Mouse (Mus musculus) MEL (cell line): ENCODE data around the gene Dag1. TPM values are rescaled to one million over a fixed set of nuclear protein-coding genes. Genes with fewer than 3 reads are reported as not detected.

Experiments
- DNase-seq: peaks from one replicate; pipeline ENCODE4 v3.0.0; 2011; ENCODE audit warnings: low read depth, low spot score
- H3K27ac ChIP-seq: 2 replicates; pipeline ENCODE4 v1.5.1; 2012; ENCODE audit warnings: low read depth, mild to moderate bottlenecking, control low read depth, low read length, moderate library complexity; ENCODE audit not compliant: control insufficient read depth
- H3K27me3 ChIP-seq, 2 experiments: fragments of 150-350 bp in 1 of 2; sonication (generic) in 1 of 2; 2 replicates each; pipeline ENCODE4 v1.6.1; 2012; ENCODE audit warnings: low read length in 2 of 2, mild to moderate bottlenecking in 2 of 2, improper control_type of control experiment in 1 of 2, moderate library complexity in 1 of 2; ENCODE audit not compliant: insufficient read depth in 2 of 2, control insufficient read depth in 1 of 2
- H3K36me3 ChIP-seq, 2 experiments: 2 replicates each; pipeline ENCODE4 v1.6.1; 2012 to 2014; ENCODE audit warnings: low read length in 2 of 2, improper control_type of control experiment in 1 of 2, inconsistent platforms in 1 of 2, mild to moderate bottlenecking in 1 of 2; ENCODE audit not compliant: insufficient read depth in 2 of 2, control insufficient read depth in 1 of 2
- H3K4me1 ChIP-seq, 2 experiments: fragments of 150-350 bp in 1 of 2; sonication (generic) in 1 of 2; 2 replicates each; pipeline ENCODE4 v1.6.1; 2012; ENCODE audit warnings: low read length in 2 of 2, improper control_type of control experiment in 1 of 2, mild to moderate bottlenecking in 1 of 2; ENCODE audit not compliant: insufficient read depth in 2 of 2, control insufficient read depth in 1 of 2
- H3K4me3 ChIP-seq, 2 experiments: fragments of 150-350 bp in 1 of 2; sonication (generic) in 1 of 2; 2 replicates each; pipeline ENCODE4 v1.5.1; 2012; ENCODE audit warnings: low read depth in 2 of 2, low read length in 2 of 2, mild to moderate bottlenecking in 2 of 2, moderate library complexity in 2 of 2, control low read depth in 1 of 2, improper control_type of control experiment in 1 of 2; ENCODE audit not compliant: control insufficient read depth in 1 of 2, insufficient read depth in 1 of 2
- H3K79me2 ChIP-seq: 2 replicates; pipeline ENCODE4 v1.6.1; 2012; ENCODE audit warnings: mild to moderate bottlenecking, low read length, moderate library complexity; ENCODE audit not compliant: control insufficient read depth, poor library complexity, insufficient read depth
- H3K9ac ChIP-seq: 2 replicates; pipeline ENCODE4 v1.6.1; 2012; ENCODE audit warnings: low read depth, mild to moderate bottlenecking, control low read depth, low read length, moderate library complexity; ENCODE audit not compliant: control insufficient read depth, poor library complexity, severe bottlenecking
- H3K9me3 ChIP-seq: fragments of 150-350 bp; sonication (generic); replicated peaks from 2 replicates; pipeline ENCODE4 v1.6.1; 2012; ENCODE audit warnings: mild to moderate bottlenecking, low read length, improper control_type of control experiment, moderate library complexity; ENCODE audit not compliant: insufficient read depth
- BHLHE40 ChIP-seq: IDR thresholded peaks from 2 replicates; pipeline ENCODE4 v1.6.1; 2012; ENCODE audit warnings: low read depth, mild to moderate bottlenecking, inconsistent platforms, low read length, improper control_type of control experiment, borderline replicate concordance
- CTCF ChIP-seq, 3 experiments: IDR thresholded peaks in 2 of 3; conservative IDR thresholded peaks in 1 of 3; 2 replicates each; pipeline ENCODE4 v1.5.1; 2011 to 2012; ENCODE audit warnings: low read length in 3 of 3, low read depth in 2 of 3, mild to moderate bottlenecking in 2 of 3, improper control_type of control experiment in 1 of 3, inconsistent platforms in 1 of 3, mixed read lengths in 1 of 3, moderate library complexity in 1 of 3; ENCODE audit not compliant: control insufficient read depth in 1 of 3, insufficient read depth in 1 of 3, poor library complexity in 1 of 3, severe bottlenecking in 1 of 3
- E2F4 ChIP-seq: IDR thresholded peaks from 2 replicates; pipeline ENCODE4 v1.6.1; 2011; ENCODE audit warnings: low read depth, low read length, improper control_type of control experiment, borderline replicate concordance
- ELF1 ChIP-seq: IDR thresholded peaks from 2 replicates; pipeline ENCODE4 v1.6.1; 2014; ENCODE audit warnings: low read depth, mild to moderate bottlenecking, inconsistent platforms, low read length, improper control_type of control experiment, moderate library complexity
- ETS1 ChIP-seq: IDR thresholded peaks from 2 replicates; pipeline ENCODE4 v1.6.1; 2012; ENCODE audit warnings: low read depth, mild to moderate bottlenecking, inconsistent platforms, low read length, improper control_type of control experiment, moderate library complexity
- GABPA ChIP-seq: IDR thresholded peaks from 2 replicates; pipeline ENCODE4 v1.6.1; 2012; ENCODE audit warnings: low read depth, mild to moderate bottlenecking, inconsistent platforms, low read length, improper control_type of control experiment, moderate library complexity
- GATA1 ChIP-seq: IDR thresholded peaks from 2 replicates; pipeline ENCODE4 v1.6.1; 2011; ENCODE audit warnings: low read depth, low read length, improper control_type of control experiment
- HCFC1 ChIP-seq: IDR thresholded peaks from 2 replicates; pipeline ENCODE4 v1.6.1; 2012; ENCODE audit warnings: low read depth, mild to moderate bottlenecking, inconsistent platforms, low read length, improper control_type of control experiment, moderate library complexity
- KAT2A ChIP-seq: conservative IDR thresholded peaks from 2 replicates; pipeline ENCODE4 v1.6.1; 2012; ENCODE audit warnings: low read depth, low read length, improper control_type of control experiment, inconsistent platforms
- MAX ChIP-seq: IDR thresholded peaks from 2 replicates; pipeline ENCODE4 v1.6.1; 2011; ENCODE audit warnings: low read length, improper control_type of control experiment
- MEF2A ChIP-seq: IDR thresholded peaks from 2 replicates; pipeline ENCODE4 v1.6.1; 2014; ENCODE audit warnings: low read depth, mild to moderate bottlenecking, inconsistent platforms, low read length, improper control_type of control experiment; ENCODE audit not compliant: poor library complexity, insufficient replicate concordance, severe bottlenecking; ENCODE audit errors: extremely low read depth
- MXI1 ChIP-seq: IDR thresholded peaks from 2 replicates; pipeline ENCODE4 v1.6.1; 2011; ENCODE audit warnings: mild to moderate bottlenecking, low read depth, low read length, improper control_type of control experiment
- MYB ChIP-seq: IDR thresholded peaks from 2 replicates; pipeline ENCODE4 v1.6.1; 2011; ENCODE audit warnings: mild to moderate bottlenecking, low read depth, low read length, improper control_type of control experiment
- MYC ChIP-seq: IDR thresholded peaks from 2 replicates; pipeline ENCODE4 v1.6.1; 2011; ENCODE audit warnings: low read depth, mild to moderate bottlenecking, low read length, improper control_type of control experiment, moderate library complexity
- NELFE ChIP-seq: IDR thresholded peaks from 2 replicates; pipeline ENCODE4 v1.6.1; 2011; ENCODE audit warnings: low read depth, low read length, improper control_type of control experiment
- POLR2A ChIP-seq, 2 experiments: IDR thresholded peaks; 2 replicates each; pipeline ENCODE4 v1.6.1; 2011 to 2012; ENCODE audit warnings: low read length in 2 of 2, mild to moderate bottlenecking in 2 of 2, control low read depth in 1 of 2, improper control_type of control experiment in 1 of 2, low read depth in 1 of 2, moderate library complexity in 1 of 2; ENCODE audit not compliant: control insufficient read depth in 1 of 2, insufficient read depth in 1 of 2, poor library complexity in 1 of 2
- POLR2AphosphoS5 ChIP-seq: IDR thresholded peaks from 2 replicates; pipeline ENCODE4 v1.6.1; 2012; ENCODE audit warnings: low read depth, borderline replicate concordance, mild to moderate bottlenecking, inconsistent platforms, low read length, moderate library complexity, mixed read lengths
- RAD21 ChIP-seq: IDR thresholded peaks from 2 replicates; pipeline ENCODE4 v1.6.1; 2011; ENCODE audit warnings: mild to moderate bottlenecking, low read depth, low read length, improper control_type of control experiment
- RCOR1 ChIP-seq: IDR thresholded peaks from 2 replicates; pipeline ENCODE4 v1.6.1; 2012; ENCODE audit warnings: low read depth, mild to moderate bottlenecking, inconsistent platforms, low read length, improper control_type of control experiment
- SIN3A ChIP-seq: IDR thresholded peaks from 2 replicates; pipeline ENCODE4 v1.6.1; 2012; ENCODE audit warnings: low read length, improper control_type of control experiment, inconsistent platforms
- TAL1 ChIP-seq: IDR thresholded peaks from 2 replicates; pipeline ENCODE4 v1.6.1; 2012; ENCODE audit warnings: mild to moderate bottlenecking, inconsistent platforms, low read length, moderate library complexity, mixed read lengths
- TCF12 ChIP-seq: IDR thresholded peaks from 2 replicates; pipeline ENCODE4 v1.6.1; 2014; ENCODE audit warnings: low read depth, mild to moderate bottlenecking, inconsistent platforms, low read length, improper control_type of control experiment, moderate library complexity
- UBTF ChIP-seq: IDR thresholded peaks from 2 replicates; pipeline ENCODE4 v1.6.1; 2012; ENCODE audit warnings: low read depth, mild to moderate bottlenecking, inconsistent platforms, low read length, improper control_type of control experiment, moderate library complexity, borderline replicate concordance; ENCODE audit not compliant: insufficient read depth
- USF2 ChIP-seq, 2 experiments: IDR thresholded peaks; 2 replicates each; pipeline ENCODE4 v1.6.1; 2011 to 2012; ENCODE audit warnings: improper control_type of control experiment in 2 of 2, low read length in 2 of 2, borderline replicate concordance in 1 of 2, inconsistent platforms in 1 of 2, low read depth in 1 of 2, mild to moderate bottlenecking in 1 of 2; ENCODE audit not compliant: insufficient read depth in 1 of 2
- ZC3H11A ChIP-seq: IDR thresholded peaks from 2 replicates; pipeline ENCODE4 v1.6.1; 2012; ENCODE audit warnings: low read depth, mild to moderate bottlenecking, inconsistent platforms, low read length, improper control_type of control experiment
- ZNF384 ChIP-seq: IDR thresholded peaks from 2 replicates; pipeline ENCODE4 v1.6.1; 2012; ENCODE audit warnings: low read depth, mild to moderate bottlenecking, inconsistent platforms, low read length, improper control_type of control experiment
- polyA plus RNA-seq, 2 experiments: library from polyadenylated mRNA; stranded (reverse) in 1 of 2; unstranded in 1 of 2; fragments of >175 nt in 1 of 2; fragments of >200 nt in 1 of 2; gene quantifications; 2 replicates each; pipeline versions ENCODE4 v1.2.1 to v1.2.4; 2012; ENCODE audit warnings: low replicate concordance in 2 of 2, low read depth in 1 of 2; ENCODE audit not compliant: insufficient read length in 2 of 2, insufficient read depth in 1 of 2, missing spikeins in 1 of 2
- total RNA-seq: library from RNA; depleted of rRNA; stranded (reverse); fragments of 300-350 nt; gene quantifications from 2 replicates; pipeline ENCODE4 v1.2.3, GENCODE M21; 2012

Gene Dag1
- total and polyA plus RNA-seq, 3 experiments: 7.8 to 27.6 TPM; not detected in 1

DNA sequence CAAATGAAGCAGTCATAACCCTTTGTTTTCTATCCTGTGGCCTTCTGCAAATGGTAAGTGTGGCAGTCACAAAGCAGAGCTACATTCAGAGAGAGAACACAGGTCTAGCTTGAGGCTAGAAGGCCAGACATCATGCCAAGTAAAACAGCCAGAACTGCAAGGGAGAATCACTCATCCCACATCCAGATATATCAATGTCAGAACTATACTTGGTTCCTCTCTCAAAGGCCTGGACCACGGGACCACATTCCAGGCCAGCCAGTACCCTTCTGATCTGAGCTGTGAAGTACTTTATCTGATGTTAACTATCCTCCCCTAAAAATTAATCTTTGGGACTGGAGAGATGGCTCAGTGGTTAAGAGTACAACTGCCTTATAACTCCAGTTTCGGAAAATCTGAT, 51.3 kb downstream of the Dag1 start:
- DNase-seq: no peak
- Histone ChIP-seq H3K9ac (no peak overlapping the region), H3K36me3 (peaks cover 0 to 3% of the 10 kb centered on the region in 2 experiments; a peak in 2 of 4 replicates)

GRCm38 (mm10) chr9:108205571-108205901, 58.2 kb downstream of the Dag1 start:
- H3K27ac ChIP-seq: no peak overlapping the region
- H3K9ac ChIP-seq: no peak overlapping the region
- H3K79me2 ChIP-seq: no peaks in the 10 kb centered on the region
- no peaks in the 10 kb centered on the region for H3K27me3 ChIP-seq
- DNase-seq: no peak
- no peak overlapping the region for H3K4me3 ChIP-seq
- H3K9me3 ChIP-seq: no peaks in the 10 kb centered on the region
- TF ChIP-seq SIN3A (no peak), ZNF384 (no peak), CTCF (IDR thresholded peaks at IDR 0.05 in 2 of 3, conservative IDR thresholded peaks at IDR 0.05 in 1 of 3; ENCODE audit: control insufficient read depth in 1 of 3, insufficient read depth in 1 of 3, low read depth in 2 of 3, low read length in 3 of 3, poor library complexity in 1 of 3, severe bottlenecking in 1 of 3) (no peak), ELF1 (no peak), RCOR1 (no peak), GABPA (no peak), MXI1 (no peak), NELFE (no peak), GATA1 (no peak), ZC3H11A (no peak), KAT2A (no peak), MAX (no peak), TCF12 (no peak), TAL1 (no peak), POLR2AphosphoS5 (no peak), MYB (no peak), USF2 (IDR thresholded peaks at IDR 0.05; ENCODE audit: borderline replicate concordance in 1 of 2, insufficient read depth in 1 of 2, low read depth in 1 of 2, low read length in 2 of 2) (no peak)
- H3K4me1 ChIP-seq: peaks cover 3 to 4% of the 10 kb centered on the region in 2 experiments; a peak in 3 of 4 replicates
- no peaks in the 10 kb centered on the region; a peak in 2 of 4 replicates for H3K36me3 ChIP-seq

More for the DNA sequence above, 51.3 kb downstream of the Dag1 start:
- no peaks in the 10 kb centered on the region for H3K9me3 ChIP-seq
- no peaks in the 10 kb centered on the region for H3K4me1 ChIP-seq
- no peaks in the 10 kb centered on the region for H3K79me2 ChIP-seq
- H3K27me3 ChIP-seq: no peaks in the 10 kb centered on the region
- no peak for TF ChIP-seq BHLHE40
- TF ChIP-seq UBTF: no peak
- no peak for TF ChIP-seq E2F4
- no peak for TF ChIP-seq GABPA
- TF ChIP-seq MXI1: no peak
- no peak for TF ChIP-seq USF2 (IDR thresholded peaks at IDR 0.05; ENCODE audit: borderline replicate concordance in 1 of 2, insufficient read depth in 1 of 2, low read depth in 1 of 2, low read length in 2 of 2)
- TF ChIP-seq RAD21: no peak
- TF ChIP-seq MEF2A: no peak
- no peak for TF ChIP-seq HCFC1
- no peak for TF ChIP-seq POLR2A (IDR thresholded peaks at IDR 0.05; ENCODE audit: control insufficient read depth in 1 of 2, insufficient read depth in 1 of 2, low read depth in 1 of 2, low read length in 2 of 2, poor library complexity in 1 of 2)
- TF ChIP-seq ZNF384: no peak
- TF ChIP-seq MYB: no peak
- no peak for TF ChIP-seq ETS1
- TF ChIP-seq SIN3A: no peak
- TF ChIP-seq MYC: no peak
- TF ChIP-seq TCF12: no peak
- H3K4me3 ChIP-seq: no peak overlapping the region
- no peak overlapping the region for H3K27ac ChIP-seq
